Mouse (Mus musculus): ENCODE results near the gene Elavl3. TPM values are rescaled to one million over a fixed set of nuclear protein-coding genes. Genes with fewer than 3 reads are reported as not detected.

Elavl3 gene
- polyA plus RNA-seq, 1 experiment from 2014 or later, result 86.9 TPM

GRCm38 (mm10) chr9:22030386-22030785 is 21.4 kb downstream of the Elavl3 start:
- Histone ChIP-seq H3K4me2 (no peak overlapping the region), H3K27ac (replicated peaks) (no peak overlapping the region), H3K9me3 (no peaks in the 10 kb centered on the region), H3K4me3 (no peak overlapping the region), H3K9ac (no peak overlapping the region), H3K27me3 (no peaks in the 10 kb centered on the region), H3K4me1 (replicated peaks) (peaks cover 37% of the 10 kb centered on the region), H3K36me3 (peaks cover 93% of the 10 kb centered on the region)
- WGBS, result 95% methylated on average over 9 of the region's 9 CpGs
- ATAC-seq (ENCODE audit: low read depth), result no peak

DNA sequence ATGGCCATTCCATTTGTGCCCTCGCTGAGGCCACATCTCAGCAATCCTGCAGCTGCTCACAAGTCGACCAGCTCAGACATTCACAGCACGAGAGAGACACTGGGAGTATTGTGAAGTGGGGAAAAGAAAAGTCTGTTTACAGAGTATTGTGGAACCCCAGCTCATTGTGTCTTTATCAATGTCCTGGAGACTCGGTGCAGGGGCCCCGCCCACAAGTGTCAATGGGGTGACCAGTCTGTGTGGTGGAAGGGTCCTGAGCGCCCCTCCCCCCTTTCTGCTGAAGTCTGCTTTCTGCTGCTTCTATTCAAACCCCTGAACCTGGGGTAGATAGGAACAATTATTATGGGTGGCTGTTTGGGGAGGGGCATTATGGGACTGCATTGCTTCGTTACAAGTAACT is 23.4 kb downstream of the Elavl3 start:
- Histone ChIP-seq H3K27me3 (no peaks in the 10 kb centered on the region), H3K9me3 (no peaks in the 10 kb centered on the region), H3K4me2 (no peak overlapping the region), H3K27ac (replicated peaks) (0 out of 2 replicates have a peak overlapping the region, but pooled peaks have one; percentile 13), H3K9ac (no peak overlapping the region), H3K4me3 (no peak overlapping the region), H3K4me1 (replicated peaks) (peaks cover 22% of the 10 kb centered on the region), H3K36me3 (peaks cover 93% of the 10 kb centered on the region)
- WGBS, result 19% methylated on average over 7 of the region's 7 CpGs
- no peak for ATAC-seq (ENCODE audit: low read depth)

GRCm38 (mm10) chr9:22024592-22024991 is 27.2 kb downstream of the Elavl3 start:
- Histone ChIP-seq H3K4me3 (no peak overlapping the region), H3K4me1 (replicated peaks) (peaks cover 18% of the 10 kb centered on the region), H3K9ac (no peak overlapping the region), H3K27me3 (no peaks in the 10 kb centered on the region), H3K9me3 (no peaks in the 10 kb centered on the region), H3K27ac (replicated peaks) (no peak overlapping the region), H3K4me2 (no peak overlapping the region), H3K36me3 (peaks cover 77% of the 10 kb centered on the region)
- no peak for ATAC-seq (ENCODE audit: low read depth)
- WGBS, result 42% methylated on average over 8 of the region's 8 CpGs

GRCm38 (mm10) chr9:22017208-22017825 is 34.5 kb downstream of the Elavl3 start:
- H3K9ac ChIP-seq, result no peak overlapping the region
- H3K27ac ChIP-seq (replicated peaks), result no peak overlapping the region
- H3K36me3 ChIP-seq, result peaks cover 72% of the 10 kb centered on the region
- H3K9me3 ChIP-seq, result no peaks in the 10 kb centered on the region
- H3K4me3 ChIP-seq, result no peak overlapping the region
- no peaks in the 10 kb centered on the region for H3K27me3 ChIP-seq
- H3K4me2 ChIP-seq, result no peak overlapping the region
- ATAC-seq (ENCODE audit: low read depth), result no peak
- 74% methylated on average over 7 of the region's 7 CpGs for WGBS
- H3K4me1 ChIP-seq (replicated peaks), result peaks cover 6% of the 10 kb centered on the region; the same call in 1 of the 2 replicates

DNA sequence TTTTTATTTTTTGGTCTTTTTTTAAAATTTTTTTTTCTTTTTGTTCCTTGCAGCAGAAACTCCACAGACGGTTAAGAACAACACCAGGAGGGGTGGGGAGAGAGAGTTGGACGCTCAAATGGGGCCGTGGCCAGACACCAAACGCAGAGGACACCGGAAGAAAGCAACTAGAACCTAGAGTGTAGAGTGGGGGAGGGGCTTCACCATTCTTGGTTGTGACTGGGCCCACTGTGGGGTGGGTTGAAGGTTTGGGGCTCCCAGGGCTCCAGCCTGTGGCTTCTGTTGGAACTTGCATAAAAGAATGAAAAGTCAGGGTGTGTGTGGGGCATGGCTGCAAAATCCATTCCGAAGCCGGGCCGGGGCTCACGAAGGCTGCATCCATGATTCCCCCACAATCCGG is 35.6 kb downstream of the Elavl3 start:
- H3K4me1 ChIP-seq (replicated peaks), result peaks cover 6% of the 10 kb centered on the region; the same call in 1 of the 2 replicates
- no peak for ATAC-seq (ENCODE audit: low read depth)
- H3K4me2 ChIP-seq, result no peak overlapping the region
- peaks cover 81% of the 10 kb centered on the region for H3K36me3 ChIP-seq
- 69% methylated on average over 10 of the region's 10 CpGs for WGBS
- no peaks in the 10 kb centered on the region for H3K9me3 ChIP-seq
- no peaks in the 10 kb centered on the region for H3K27me3 ChIP-seq
- H3K9ac ChIP-seq, result no peak overlapping the region
- H3K27ac ChIP-seq (replicated peaks), result 0 out of 2 replicates have a peak overlapping the region, but pooled peaks have one; percentile 28
- no peak overlapping the region for H3K4me3 ChIP-seq

DNA sequence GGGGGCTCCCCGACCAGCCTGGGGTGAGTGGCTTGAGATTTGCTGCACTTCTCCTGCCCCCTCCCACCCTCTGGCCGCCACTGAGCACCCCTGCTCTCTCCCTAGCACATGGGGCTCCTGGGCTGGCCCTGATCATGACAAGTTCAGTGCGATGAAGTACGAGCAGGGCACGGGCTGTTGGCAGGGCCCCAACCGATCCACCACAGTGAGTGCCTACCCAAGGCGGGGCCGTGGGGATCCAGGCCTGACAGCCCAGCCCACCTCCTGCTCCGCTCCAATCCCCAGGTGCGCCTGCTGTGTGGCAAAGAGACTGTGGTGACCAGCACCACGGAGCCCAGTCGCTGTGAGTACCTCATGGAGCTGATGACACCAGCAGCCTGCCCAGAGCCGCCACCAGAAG is 39.1 kb downstream of the Elavl3 start:
- Histone ChIP-seq H3K4me2 (no peak overlapping the region), H3K27ac (replicated peaks) (no peak overlapping the region; the same call in 1 of the 2 replicates), H3K4me1 (replicated peaks) (peaks cover 20% of the 10 kb centered on the region), H3K9ac (no peak overlapping the region), H3K36me3 (peaks cover 90% of the 10 kb centered on the region), H3K4me3 (no peak overlapping the region), H3K9me3 (no peaks in the 10 kb centered on the region), H3K27me3 (no peaks in the 10 kb centered on the region)
- ATAC-seq (ENCODE audit: low read depth), result no peak
- WGBS, result 89% methylated on average over 13 of the region's 13 CpGs

- H3K9ac ChIP-seq, result 0 out of 2 replicates have a peak overlapping the region, but pooled peaks have one; percentile 17
- H3K9me3 ChIP-seq, result no peaks in the 10 kb centered on the region
- WGBS, result 86% methylated on average over 5 of the region's 5 CpGs
- ATAC-seq (ENCODE audit: low read depth), result peak; percentile 17; the same call in 1 of the 2 replicates
- H3K4me2 ChIP-seq, result no peak overlapping the region
- H3K27ac ChIP-seq (replicated peaks), result no peak overlapping the region
- no peaks in the 10 kb centered on the region for H3K27me3 ChIP-seq
- no peak overlapping the region for H3K4me3 ChIP-seq
- H3K4me1 ChIP-seq (replicated peaks), result peaks cover 33% of the 10 kb centered on the region
- H3K36me3 ChIP-seq, result peaks cover 93% of the 10 kb centered on the region
These were observed 40.8 kb downstream of the Elavl3 start for GRCm38 (mm10) chr9:22011055-22011454.

- Histone ChIP-seq H3K36me3 (peaks cover 58% of the 10 kb centered on the region), H3K9ac (no peak overlapping the region), H3K4me1 (replicated peaks) (peaks cover 50% of the 10 kb centered on the region), H3K9me3 (no peaks in the 10 kb centered on the region), H3K27me3 (no peaks in the 10 kb centered on the region), H3K27ac (replicated peaks) (no peak overlapping the region), H3K4me3 (peak overlapping the region; percentile 75), H3K4me2 (peak overlapping the region; percentile 94)
- WGBS, result 96% methylated on average over 12 of the region's 12 CpGs
- ATAC-seq (ENCODE audit: low read depth), result no peak
These were observed 47.3 kb downstream of the Elavl3 start for GRCm38 (mm10) chr9:22004546-22004945.

DNA sequence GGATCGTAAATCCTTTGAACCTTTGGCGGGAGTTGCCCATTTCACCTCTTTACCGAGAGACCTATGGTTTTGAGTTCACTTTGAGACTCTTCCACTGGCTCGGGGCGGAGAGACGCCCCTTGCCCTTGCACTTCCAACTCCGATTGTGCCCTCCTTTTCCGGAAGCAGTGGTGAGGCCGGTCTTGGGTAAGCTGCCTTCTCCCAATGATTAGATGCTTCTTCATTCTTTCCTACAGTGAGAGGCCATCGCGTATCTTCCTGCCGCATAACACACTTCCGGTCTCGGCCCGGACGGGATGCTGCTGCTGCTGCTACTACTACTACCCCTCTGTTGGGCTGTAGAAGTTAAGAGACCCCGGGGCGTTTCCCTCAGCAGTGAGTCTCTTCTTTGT is 48.7 kb downstream of the Elavl3 start:
- no peaks in the 10 kb centered on the region for H3K9me3 ChIP-seq
- H3K27ac ChIP-seq (replicated peaks), result peak overlapping the region; percentile 81
- peak overlapping the region; percentile 75 for H3K4me3 ChIP-seq
- peak overlapping the region; percentile 94 for H3K4me2 ChIP-seq
- WGBS, result under 1% methylated on average over 18 of the region's 18 CpGs
- ATAC-seq (ENCODE audit: low read depth), result peak; percentile 37
- no peaks in the 10 kb centered on the region for H3K27me3 ChIP-seq
- H3K4me1 ChIP-seq (replicated peaks), result peaks cover 50% of the 10 kb centered on the region
- H3K36me3 ChIP-seq, result peaks cover 44% of the 10 kb centered on the region
- H3K9ac ChIP-seq, result peak overlapping the region; percentile 83

GRCm38 (mm10) chr9:22002194-22003162 is 49.3 kb downstream of the Elavl3 start, which contains the start of the genes Ccdc151 and Prkcsh:
Ccdc151 (minus strand) TSS chr9:22002634.
Prkcsh (plus strand) TSS chr9:22002806.
- Histone ChIP-seq H3K9ac (peak within 1 kb of the TSS; percentile 83), H3K4me2 (peak within 1 kb of the TSS; percentile 94)
- 6% methylated on average over 57 of the region's 57 CpGs for WGBS

GRCm38 (mm10) chr9:22001633-22002032 is 50.2 kb downstream of the Elavl3 start:
- Histone ChIP-seq H3K9me3 (no peaks in the 10 kb centered on the region), H3K4me1 (replicated peaks) (peaks cover 43% of the 10 kb centered on the region), H3K4me3 (peak overlapping the region; percentile 75; the same call in 1 of the 2 replicates), H3K27ac (replicated peaks) (peak overlapping the region; percentile 77), H3K27me3 (no peaks in the 10 kb centered on the region), H3K9ac (0 out of 2 replicates have a peak overlapping the region, but pooled peaks have one; percentile 43), H3K36me3 (peaks cover 29% of the 10 kb centered on the region), H3K4me2 (peak overlapping the region; percentile 62)
- no peak for ATAC-seq (ENCODE audit: low read depth)
- WGBS, result 84% methylated on average over 4 of the region's 4 CpGs

More at GRCm38 (mm10) chr9:22002194-22003162, 49.3 kb downstream of the Elavl3 start, which contains the start of the genes Ccdc151 and Prkcsh:
- Histone ChIP-seq H3K9me3 (no peaks in the 10 kb centered on the region), H3K4me1 (replicated peaks) (peaks cover 50% of the 10 kb centered on the region), H3K4me3 (peak within 1 kb of the TSS; percentile 75), H3K27me3 (no peaks in the 10 kb centered on the region), H3K36me3 (peaks cover 37% of the 10 kb centered on the region), H3K27ac (replicated peaks) (peak within 1 kb of the TSS; percentile 81)
- ATAC-seq (ENCODE audit: low read depth), result peak; percentile 99

DNA sequence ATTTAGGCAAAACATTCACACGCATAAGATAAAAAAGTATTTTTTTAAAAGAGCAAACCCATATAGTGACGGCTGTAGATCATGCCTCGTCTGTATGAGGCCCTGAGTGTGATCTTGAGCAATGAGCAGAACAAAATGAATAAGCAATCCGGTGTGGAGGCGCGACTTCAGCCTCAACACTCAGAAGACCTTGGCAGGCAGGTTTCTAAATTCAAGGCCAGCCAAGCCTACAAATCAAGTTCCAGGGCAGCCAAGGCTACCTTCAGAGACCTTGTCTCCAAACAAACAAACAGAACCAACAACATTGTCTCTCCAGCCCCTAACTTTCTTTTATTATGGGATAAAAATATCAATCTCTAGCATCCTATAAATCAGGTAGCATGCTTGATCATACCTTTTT is 51.5 kb downstream of the Elavl3 start:
- WGBS, result 98% methylated on average over 6 of the region's 6 CpGs
- H3K9me3 ChIP-seq, result no peaks in the 10 kb centered on the region
- no peak overlapping the region for H3K27ac ChIP-seq (replicated peaks)
- peaks cover 15% of the 10 kb centered on the region for H3K36me3 ChIP-seq
- no peak for ATAC-seq (ENCODE audit: low read depth)
- no peak overlapping the region for H3K9ac ChIP-seq
- H3K4me3 ChIP-seq, result no peak overlapping the region
- H3K27me3 ChIP-seq, result no peaks in the 10 kb centered on the region
- peaks cover 29% of the 10 kb centered on the region for H3K4me1 ChIP-seq (replicated peaks)
- no peak overlapping the region for H3K4me2 ChIP-seq

Data from neural tube, embryonic 13.5 days (tissue).